Mouse (Mus musculus): ENCODE results near the gene Ssc4d. TPM values are rescaled to one million over a fixed set of nuclear protein-coding genes. Genes with fewer than 3 reads are reported as not detected.

Gene Ssc4d
- polyA plus RNA-seq, 1 experiment from 2014 or later, result 3.9 TPM

DNA sequence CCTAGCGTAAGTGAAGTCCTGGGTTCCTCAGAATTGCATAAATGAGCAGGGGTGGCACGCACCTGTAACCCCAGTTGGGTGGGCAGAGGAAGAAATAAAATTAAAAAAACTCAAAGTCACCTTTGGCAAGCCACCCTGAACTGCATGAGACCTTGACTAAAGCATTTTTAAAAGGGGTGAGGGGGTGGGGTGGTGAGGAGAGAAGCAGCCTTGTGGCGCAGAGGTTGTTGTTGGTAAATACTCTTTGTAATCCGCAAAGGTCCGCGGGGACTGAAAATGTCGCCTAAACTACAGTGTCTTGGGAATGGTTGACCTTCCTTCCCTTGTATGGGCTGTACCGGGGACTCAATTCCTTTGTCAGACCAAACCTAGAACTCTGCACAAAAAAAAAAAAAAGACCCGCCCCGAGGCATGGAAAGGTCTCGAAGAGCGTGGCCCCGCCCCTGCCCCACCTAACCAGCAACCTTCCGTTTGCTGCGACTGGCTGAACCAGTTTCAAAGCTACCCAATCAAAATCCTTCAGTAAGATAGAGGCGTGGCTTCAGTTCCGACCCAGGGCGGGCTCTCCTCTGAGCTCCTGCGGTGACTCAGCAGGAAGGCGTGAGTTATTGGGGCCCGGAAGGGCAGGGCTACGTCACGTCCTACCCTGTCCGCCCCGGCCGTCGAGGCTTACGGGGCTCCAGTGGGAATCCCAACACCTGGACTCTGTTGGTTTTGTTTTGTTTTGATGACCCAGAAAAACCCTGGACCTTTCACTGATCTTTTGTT lies 16.9 kb downstream of the Ssc4d start:
- no peaks in the 10 kb centered on the region for H3K9me3 ChIP-seq
- ATAC-seq (ENCODE audit: insufficient number of reproducible peaks, insufficient read depth, low FRiP score, low TSS enrichment, low read depth), result peak; percentile 83

DNA sequence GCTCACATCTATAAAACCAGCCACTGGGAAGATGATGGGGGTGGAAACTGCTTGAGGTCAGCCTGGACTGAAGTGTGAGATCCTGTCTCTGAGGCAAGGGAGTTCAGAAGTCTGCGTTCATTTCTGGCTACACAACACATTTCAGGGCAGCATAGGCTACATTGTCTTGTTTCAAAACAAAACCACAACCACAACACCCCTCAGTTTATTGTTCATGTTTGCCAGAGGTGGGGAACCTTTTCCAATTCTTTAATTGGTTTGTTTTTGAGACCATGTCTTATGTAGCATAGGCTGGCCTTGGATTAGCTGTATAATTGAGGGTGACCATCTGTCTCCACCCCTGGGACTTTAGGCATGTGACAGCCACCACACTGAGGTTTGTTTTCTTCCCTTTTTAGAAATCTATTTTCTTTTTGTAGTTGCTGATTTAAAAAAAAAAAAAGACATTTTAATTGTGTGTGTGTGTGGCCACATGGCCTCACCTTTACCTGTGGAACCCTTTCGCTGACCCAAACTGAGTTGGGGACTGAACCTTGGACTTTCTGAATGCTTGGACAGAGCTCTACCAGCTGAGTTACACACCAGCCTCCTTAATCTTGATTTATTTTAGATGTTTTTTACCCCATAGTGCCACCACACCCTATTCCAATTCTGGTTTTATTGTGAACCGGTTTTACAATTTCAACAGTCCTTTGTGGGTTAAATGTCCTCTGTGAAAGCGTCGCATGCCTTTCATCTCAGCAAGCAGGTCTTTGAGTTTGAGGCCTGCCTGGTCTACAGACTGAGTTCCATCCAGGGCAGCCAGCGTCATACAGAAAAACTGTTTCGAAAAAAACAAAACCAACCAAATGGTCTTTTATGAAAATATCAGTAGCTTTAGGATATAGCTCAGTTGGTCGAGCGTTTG lies 17.8 kb downstream of the Ssc4d start:
- Histone ChIP-seq H3K4me3 (no peak overlapping the region), H3K27ac (peak overlapping the region; percentile 83), H3K27me3 (no peaks in the 10 kb centered on the region), H3K4me1 (peaks cover 16% of the 10 kb centered on the region), H3K36me3 (no peaks in the 10 kb centered on the region), H3K9me3 (no peaks in the 10 kb centered on the region), H3K4me2 (peak overlapping the region; percentile 48), H3K9ac (no peak overlapping the region)
- ATAC-seq (ENCODE audit: insufficient number of reproducible peaks, insufficient read depth, low FRiP score, low TSS enrichment, low read depth), result no peak
- 87% methylated on average over 9 of the region's 9 CpGs for WGBS

More for the DNA sequence above, 16.9 kb downstream of the Ssc4d start:
- Histone ChIP-seq H3K27ac (peak overlapping the region; percentile 85), H3K27me3 (no peaks in the 10 kb centered on the region), H3K4me2 (peak overlapping the region; percentile 48), H3K4me3 (peak overlapping the region; percentile 44), H3K36me3 (no peaks in the 10 kb centered on the region), H3K9ac (peak overlapping the region; percentile 60), H3K4me1 (peaks cover 20% of the 10 kb centered on the region)
- 8% methylated on average over 28 of the region's 28 CpGs for WGBS

DNA sequence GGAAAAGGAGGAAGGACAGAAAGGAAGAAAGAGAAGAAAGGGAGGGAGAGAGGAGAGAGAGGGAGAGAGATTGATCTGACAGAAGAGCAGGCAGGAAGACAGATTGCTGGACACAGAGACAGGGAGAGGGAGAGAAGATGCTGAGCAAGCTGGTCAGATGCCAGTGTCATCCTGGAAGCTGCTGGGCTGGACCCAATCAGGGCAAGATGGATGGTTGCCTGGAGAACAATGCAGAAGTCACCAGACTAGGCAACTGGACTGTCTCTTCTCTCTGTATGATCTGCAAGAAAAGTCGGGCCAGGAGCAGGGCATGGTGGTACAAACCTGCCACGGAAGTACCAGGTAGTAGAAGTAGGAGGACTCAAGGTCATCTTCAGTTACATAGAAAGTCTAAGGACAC lies 21.5 kb downstream of the Ssc4d start:
- 96% methylated on average over 2 of the region's 2 CpGs for WGBS
- H3K27ac ChIP-seq, result no peak overlapping the region
- no peak overlapping the region for H3K9ac ChIP-seq
- H3K4me3 ChIP-seq, result no peak overlapping the region
- H3K4me1 ChIP-seq, result peaks cover 4% of the 10 kb centered on the region; the same call in 1 of the 2 replicates
- ATAC-seq (ENCODE audit: insufficient number of reproducible peaks, insufficient read depth, low FRiP score, low TSS enrichment, low read depth), result no peak
- no peaks in the 10 kb centered on the region for H3K36me3 ChIP-seq
- H3K4me2 ChIP-seq, result no peak overlapping the region
- no peaks in the 10 kb centered on the region for H3K27me3 ChIP-seq
- H3K9me3 ChIP-seq, result no peaks in the 10 kb centered on the region

DNA sequence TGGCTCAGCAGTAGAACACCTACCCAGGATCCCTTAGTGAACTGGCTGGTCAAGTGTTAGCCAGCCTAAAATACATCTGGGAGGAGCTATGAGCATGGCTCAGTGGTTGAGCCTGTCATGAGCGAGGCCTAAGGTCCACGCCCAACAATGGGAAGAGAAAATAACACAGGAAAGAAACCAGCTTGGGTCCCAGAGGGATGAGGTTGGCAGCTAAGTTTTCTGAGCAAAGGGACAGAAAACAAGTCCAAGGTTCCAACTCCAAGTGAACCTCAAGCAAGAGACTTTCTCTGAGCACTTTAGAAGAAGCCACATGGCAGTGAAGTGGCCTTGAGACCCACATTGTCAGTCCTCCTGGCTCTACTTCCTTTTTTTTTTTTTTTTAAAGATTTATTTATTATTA lies 22.7 kb downstream of the Ssc4d start:
- H3K9ac ChIP-seq, result no peak overlapping the region
- WGBS, result 94% methylated on average over 2 of the region's 2 CpGs
- no peaks in the 10 kb centered on the region for H3K9me3 ChIP-seq
- 0 out of 2 replicates have a peak, but pooled peaks cover under 1% of the 10 kb centered on the region for H3K4me1 ChIP-seq
- H3K27ac ChIP-seq, result no peak overlapping the region
- H3K36me3 ChIP-seq, result no peaks in the 10 kb centered on the region
- ATAC-seq (ENCODE audit: insufficient number of reproducible peaks, insufficient read depth, low FRiP score, low TSS enrichment, low read depth), result no peak
- no peak overlapping the region for H3K4me3 ChIP-seq
- H3K27me3 ChIP-seq, result no peaks in the 10 kb centered on the region
- no peak overlapping the region for H3K4me2 ChIP-seq

DNA sequence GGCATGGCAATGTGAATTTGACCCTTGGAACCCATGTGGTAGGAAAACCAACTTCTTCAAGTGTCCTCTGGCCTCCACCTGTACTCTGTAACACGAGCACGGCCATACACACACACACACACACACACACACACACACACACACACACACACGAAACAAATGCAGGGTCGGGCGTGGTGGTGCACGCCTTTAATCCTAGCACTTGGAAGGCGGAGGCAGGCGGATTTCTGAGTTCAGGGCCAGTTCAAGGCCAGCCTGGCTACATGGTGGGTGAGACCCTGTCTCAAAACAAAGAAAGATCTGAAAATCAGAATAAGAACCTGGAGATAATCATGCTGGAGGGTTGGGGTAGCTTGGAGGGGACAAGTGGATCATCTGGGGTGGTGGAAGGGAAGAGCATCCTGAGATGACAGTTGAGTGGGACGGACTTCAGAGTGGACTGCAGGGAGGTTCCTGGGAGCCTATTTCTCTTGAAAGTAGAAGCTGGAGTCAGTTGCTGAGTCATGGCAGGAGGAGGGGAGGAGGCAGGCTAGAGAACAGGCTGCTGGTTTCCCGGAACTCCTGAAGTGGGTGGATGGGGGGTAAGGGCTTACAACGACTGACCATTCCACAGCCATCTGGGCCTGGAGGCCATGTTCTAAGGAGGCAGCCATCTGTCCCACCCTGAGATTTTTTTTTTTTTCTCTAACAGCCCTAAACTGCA lies 23.5 kb downstream of the Ssc4d start:
- WGBS, result 81% methylated on average over 11 of the region's 11 CpGs
- H3K36me3 ChIP-seq, result no peaks in the 10 kb centered on the region
- no peak overlapping the region for H3K27ac ChIP-seq
- no peaks in the 10 kb centered on the region for H3K27me3 ChIP-seq
- no peak overlapping the region for H3K4me3 ChIP-seq
- no peaks in the 10 kb centered on the region for H3K9me3 ChIP-seq
- no peak overlapping the region for H3K9ac ChIP-seq
- no peak for ATAC-seq (ENCODE audit: insufficient number of reproducible peaks, insufficient read depth, low FRiP score, low TSS enrichment, low read depth)
- H3K4me2 ChIP-seq, result no peak overlapping the region
- H3K4me1 ChIP-seq, result peaks cover 5% of the 10 kb centered on the region; the same call in 1 of the 2 replicates

DNA sequence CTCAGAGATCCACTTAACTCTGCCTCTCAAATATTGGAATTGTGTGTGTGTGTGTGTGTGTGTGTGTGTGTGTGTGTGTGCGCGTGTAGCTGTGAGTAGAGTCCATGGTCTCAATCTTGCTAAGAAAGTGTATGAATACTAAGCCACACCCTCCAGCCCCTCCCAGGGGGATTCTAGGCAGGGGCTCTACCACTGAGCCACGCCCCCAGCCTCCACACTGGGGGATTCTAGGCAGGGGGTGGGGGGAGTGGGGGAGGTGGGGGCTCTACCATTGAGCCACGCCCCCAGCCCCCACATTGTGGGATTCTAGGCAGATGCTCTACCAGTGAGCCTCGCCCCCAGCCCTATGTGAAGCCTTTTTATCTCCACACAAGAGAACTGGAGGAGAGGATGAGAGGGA lies 27.7 kb downstream of the Ssc4d start:
- H3K27ac ChIP-seq, result no peak overlapping the region
- no peak for ATAC-seq (ENCODE audit: insufficient number of reproducible peaks, insufficient read depth, low FRiP score, low TSS enrichment, low read depth)
- peaks cover 5% of the 10 kb centered on the region; the same call in 1 of the 2 replicates for H3K4me1 ChIP-seq
- H3K27me3 ChIP-seq, result no peaks in the 10 kb centered on the region
- no peaks in the 10 kb centered on the region for H3K36me3 ChIP-seq
- H3K4me3 ChIP-seq, result no peak overlapping the region
- WGBS, result 71% methylated on average over 5 of the region's 5 CpGs
- no peaks in the 10 kb centered on the region for H3K9me3 ChIP-seq
- H3K9ac ChIP-seq, result no peak overlapping the region
- no peak overlapping the region for H3K4me2 ChIP-seq

DNA sequence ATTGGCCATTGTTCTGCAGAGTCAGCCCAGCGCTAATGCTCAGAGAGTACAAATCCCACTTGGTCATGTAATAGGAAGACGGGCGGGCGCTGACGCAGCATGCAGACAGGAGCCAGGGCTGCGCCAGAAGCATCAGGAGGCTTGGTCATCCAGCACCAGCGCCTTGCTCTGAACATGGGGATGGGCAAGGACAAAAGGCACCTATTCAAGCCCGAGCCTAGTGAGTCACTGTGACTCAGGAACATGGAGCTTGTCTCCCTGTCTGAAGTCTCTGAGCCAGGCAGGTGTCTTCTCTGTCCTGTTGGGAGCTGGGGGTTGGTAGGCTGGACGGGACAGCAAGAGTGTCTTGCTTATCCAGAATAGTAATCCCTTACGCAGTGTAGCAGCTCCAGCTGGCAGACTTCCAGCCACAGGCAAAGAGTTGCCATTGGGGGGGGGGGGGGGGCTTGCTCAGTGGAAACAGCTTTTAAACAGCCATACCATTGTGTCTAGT lies 28.4 kb downstream of the Ssc4d start:
- H3K27me3 ChIP-seq, result no peaks in the 10 kb centered on the region
- H3K36me3 ChIP-seq, result no peaks in the 10 kb centered on the region
- H3K9ac ChIP-seq, result peak overlapping the region; percentile 27; the same call in 1 of the 2 replicates
- H3K4me3 ChIP-seq, result no peak overlapping the region
- no peak overlapping the region for H3K4me2 ChIP-seq
- H3K9me3 ChIP-seq, result no peaks in the 10 kb centered on the region
- H3K4me1 ChIP-seq, result peaks cover 5% of the 10 kb centered on the region; the same call in 1 of the 2 replicates
- ATAC-seq (ENCODE audit: insufficient number of reproducible peaks, insufficient read depth, low FRiP score, low TSS enrichment, low read depth), result peak; percentile 26; the same call in 1 of the 2 replicates
- no peak overlapping the region for H3K27ac ChIP-seq
- WGBS, result 55% methylated on average over 10 of the region's 10 CpGs

DNA sequence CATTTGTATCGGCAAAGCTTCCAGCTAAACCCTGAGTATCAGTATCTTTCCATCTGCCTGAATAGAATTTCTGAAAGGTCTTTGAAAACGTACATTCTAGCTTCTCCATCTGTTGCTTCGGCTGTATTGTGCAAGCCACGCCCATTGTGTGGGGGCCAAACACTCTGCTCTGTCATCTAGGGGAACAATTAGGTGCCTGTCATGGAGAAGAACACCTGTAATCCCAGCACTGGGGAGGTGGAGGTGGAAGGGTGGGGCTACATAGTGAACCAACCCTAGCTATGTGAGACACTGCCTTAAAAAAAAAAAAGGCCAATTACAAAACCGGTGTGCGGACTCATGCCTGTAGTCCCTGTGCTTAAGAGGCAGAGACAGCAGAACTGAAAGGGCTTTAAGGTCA lies 31.6 kb downstream of the Ssc4d start:
- WGBS, result 69% methylated on average over 6 of the region's 6 CpGs
- Histone ChIP-seq H3K36me3 (no peaks in the 10 kb centered on the region), H3K27ac (no peak overlapping the region), H3K4me3 (no peak overlapping the region), H3K4me1 (peaks cover 5% of the 10 kb centered on the region; the same call in 1 of the 2 replicates), H3K9me3 (no peaks in the 10 kb centered on the region), H3K27me3 (no peaks in the 10 kb centered on the region), H3K4me2 (no peak overlapping the region), H3K9ac (no peak overlapping the region)
- no peak for ATAC-seq (ENCODE audit: insufficient number of reproducible peaks, insufficient read depth, low FRiP score, low TSS enrichment, low read depth)

DNA sequence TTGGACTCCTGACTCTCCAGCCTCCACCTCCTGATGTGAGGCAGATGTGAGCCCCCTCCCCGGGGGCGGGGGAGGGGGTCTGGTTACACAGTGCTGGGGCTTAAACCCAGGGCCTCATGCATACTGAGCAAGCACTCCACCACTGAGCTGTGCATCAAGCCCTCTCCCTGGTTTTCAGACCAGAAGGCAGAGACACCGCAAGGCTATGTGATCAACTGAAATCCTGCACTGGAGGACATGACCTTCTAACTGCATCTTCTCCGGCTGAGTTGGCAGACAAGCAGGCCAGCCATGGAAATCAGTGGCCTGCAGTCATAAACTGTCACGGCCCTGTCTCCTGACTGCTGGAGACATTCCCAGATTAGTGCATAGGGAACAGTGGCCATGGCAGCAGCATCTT lies 33.7 kb downstream of the Ssc4d start:
- Histone ChIP-seq H3K4me2 (no peak overlapping the region), H3K4me3 (no peak overlapping the region), H3K27ac (no peak overlapping the region), H3K9ac (no peak overlapping the region), H3K4me1 (no peaks in the 10 kb centered on the region), H3K27me3 (no peaks in the 10 kb centered on the region), H3K36me3 (no peaks in the 10 kb centered on the region), H3K9me3 (no peaks in the 10 kb centered on the region)
- 48% methylated on average over 5 of the region's 5 CpGs for WGBS
- no peak for ATAC-seq (ENCODE audit: insufficient number of reproducible peaks, insufficient read depth, low FRiP score, low TSS enrichment, low read depth)

DNA sequence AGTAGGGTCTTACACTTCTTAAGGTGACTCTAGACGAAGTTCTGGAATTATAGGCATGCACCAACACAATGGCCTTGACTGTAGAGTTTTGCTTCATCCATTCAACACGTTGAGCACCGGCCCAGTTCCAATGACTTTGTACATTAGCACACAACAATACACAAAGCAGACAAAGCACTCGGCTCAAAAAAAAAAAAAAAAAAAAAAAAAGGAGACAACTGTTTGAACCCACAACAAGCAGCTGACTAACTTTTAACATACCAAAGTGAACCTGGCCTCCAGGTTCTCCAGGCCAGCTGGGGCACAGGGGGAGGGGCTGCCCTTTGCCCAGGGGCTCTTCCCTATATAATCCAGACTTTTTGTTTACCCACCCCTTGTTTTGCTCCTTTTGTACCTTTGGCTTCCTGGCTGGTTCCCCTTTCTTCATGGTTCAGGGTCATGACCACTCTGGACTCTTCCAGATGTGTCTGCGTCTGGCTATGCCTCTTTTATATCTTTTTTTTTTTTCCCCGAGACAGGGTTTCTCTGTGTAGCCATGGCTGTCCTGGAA lies 38.6 kb downstream of the Ssc4d start:
- H3K4me1 ChIP-seq, result peaks cover 26% of the 10 kb centered on the region
- H3K9me3 ChIP-seq, result no peaks in the 10 kb centered on the region
- peak overlapping the region; percentile 67; the same call in 1 of the 2 replicates for H3K4me2 ChIP-seq
- H3K27me3 ChIP-seq, result no peaks in the 10 kb centered on the region
- WGBS, result 74% methylated on average over 6 of the region's 6 CpGs
- H3K36me3 ChIP-seq, result peaks cover 11% of the 10 kb centered on the region
- H3K4me3 ChIP-seq, result no peak overlapping the region
- H3K9ac ChIP-seq, result no peak overlapping the region
- no peak for ATAC-seq (ENCODE audit: insufficient number of reproducible peaks, insufficient read depth, low FRiP score, low TSS enrichment, low read depth)
- H3K27ac ChIP-seq, result no peak overlapping the region

DNA sequence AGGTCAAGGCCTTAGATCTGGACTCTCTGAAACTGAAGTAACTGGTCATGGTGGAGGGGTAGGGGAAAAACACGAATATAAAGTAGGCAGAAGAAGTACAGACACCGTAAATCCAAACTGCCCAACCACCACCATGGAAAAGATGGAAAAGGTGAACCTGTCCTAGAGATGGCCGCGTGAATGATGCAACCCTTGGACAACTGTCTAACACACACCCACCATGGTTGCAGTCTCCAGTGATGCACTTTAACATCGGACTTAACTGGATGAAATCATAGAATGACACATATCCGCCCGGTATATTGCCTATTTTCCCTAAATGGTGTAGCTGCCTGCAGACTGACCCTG lies 39.2 kb downstream of the Ssc4d start:
- H3K27me3 ChIP-seq, result no peaks in the 10 kb centered on the region
- peak overlapping the region; percentile 67 for H3K4me2 ChIP-seq
- H3K36me3 ChIP-seq, result peaks cover 16% of the 10 kb centered on the region
- peak; percentile 7; the same call in 1 of the 2 replicates for ATAC-seq (ENCODE audit: insufficient number of reproducible peaks, insufficient read depth, low FRiP score, low TSS enrichment, low read depth)
- peak overlapping the region; percentile 95 for H3K4me3 ChIP-seq
- peaks cover 26% of the 10 kb centered on the region for H3K4me1 ChIP-seq
- H3K9ac ChIP-seq, result peak overlapping the region; percentile 93; the same call in 1 of the 2 replicates
- no peaks in the 10 kb centered on the region for H3K9me3 ChIP-seq
- H3K27ac ChIP-seq, result peak overlapping the region; percentile 93
- WGBS, result 44% methylated on average over 7 of the region's 7 CpGs

Measured in embryonic facial prominence, embryonic 13.5 days (tissue).